Mouse (Mus musculus): ENCODE measurements around the gene Tex33.

DNA sequence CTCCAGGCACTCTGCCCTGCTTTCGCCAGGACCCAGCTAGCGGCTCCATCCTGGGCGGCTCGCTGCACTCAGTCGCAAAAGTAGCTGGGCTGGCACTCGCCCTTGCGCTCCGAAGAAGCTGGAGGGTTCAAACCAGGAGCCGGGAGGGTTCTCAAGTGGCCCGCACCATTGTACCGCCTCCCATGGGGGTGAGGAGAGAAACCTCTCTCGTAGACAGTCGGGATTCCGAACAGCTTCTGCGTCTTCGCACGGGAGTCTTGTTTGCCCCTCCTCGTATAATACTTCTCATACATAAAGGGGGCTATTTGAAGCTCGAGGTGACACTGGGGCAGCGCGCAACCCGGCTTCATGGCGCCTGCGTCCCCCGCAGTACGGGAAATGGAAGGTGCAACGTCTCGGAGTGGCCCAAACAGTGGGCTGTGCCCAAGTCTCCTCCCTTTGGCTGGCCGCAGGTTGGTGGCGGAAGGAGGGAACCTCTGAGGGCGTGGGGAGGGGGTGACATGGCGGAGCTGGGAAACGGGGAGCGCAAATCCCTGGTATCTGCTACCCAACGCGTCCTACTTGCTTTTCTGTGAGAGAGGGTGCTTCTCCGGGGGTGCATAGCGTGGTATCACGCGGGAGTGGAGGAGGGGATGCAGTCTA, 10.7 kb upstream of the Tex33 start, which contains the start of gene Mpst:
- TF ChIP-seq POLR2A (IDR thresholded peaks at IDR 0.05; ENCODE audit: low read depth, low read length) (peak; percentile 62; the same call in 1 of the 2 replicates), CTCF (IDR thresholded peaks at IDR 0.05; ENCODE audit: extremely low read depth, insufficient read length, insufficient replicate concordance, low read depth, low read length) (peak; percentile 5; the same call in 1 of the 2 replicates)
